Mouse (Mus musculus) kidney, postnatal 14 days (tissue): ENCODE data around the gene Stx17.
A peak's percentile ranks its signal among the peaks of the same experiment; 100 is the strongest.

ENCODE experiments used
- DNase-seq: peaks from one replicate; pipeline ENCODE4 v3.0.0; 2022; ENCODE audit warnings: mixed read lengths

Stx17 gene

DNA sequence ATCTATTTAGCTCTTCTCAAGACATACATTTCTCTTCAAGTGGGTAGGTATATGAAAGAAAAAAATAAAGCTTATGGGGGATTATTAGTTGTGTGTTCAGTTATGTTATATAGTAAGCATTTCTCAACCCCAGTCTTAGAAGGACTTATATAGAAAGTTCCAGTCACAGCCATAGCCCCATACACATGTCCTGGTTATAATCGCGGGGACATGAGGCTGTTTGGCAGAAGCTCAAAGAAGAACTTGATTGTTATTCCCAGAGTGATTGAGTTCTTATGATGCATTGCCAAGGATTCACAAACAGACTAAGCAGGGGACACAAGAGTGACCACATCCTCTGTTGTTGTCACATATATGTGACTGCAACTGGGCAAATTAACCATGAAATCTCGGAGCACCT lies 51.0 kb downstream of the Stx17 start:
- DNase-seq, result no peak

GRCm38 (mm10) chr4:48180922-48181321 lies 56.2 kb downstream of the Stx17 start:
- DNase-seq, result no peak

- DNase-seq, result no peak
Observed at GRCm38 (mm10) chr4:48181366-48181765, 56.7 kb downstream of the Stx17 start.

GRCm38 (mm10) chr4:48182115-48182806 lies 57.5 kb downstream of the Stx17 start:
- no peak for DNase-seq

GRCm38 (mm10) chr4:48197925-48198324 lies 73.2 kb downstream of the Stx17 start:
- DNase-seq, result no peak

GRCm38 (mm10) chr4:48198447-48198846 lies 73.7 kb downstream of the Stx17 start:
- DNase-seq, result no peak

- DNase-seq, result no peak
Observed at GRCm38 (mm10) chr4:48203564-48203963, 78.8 kb downstream of the Stx17 start.

DNA sequence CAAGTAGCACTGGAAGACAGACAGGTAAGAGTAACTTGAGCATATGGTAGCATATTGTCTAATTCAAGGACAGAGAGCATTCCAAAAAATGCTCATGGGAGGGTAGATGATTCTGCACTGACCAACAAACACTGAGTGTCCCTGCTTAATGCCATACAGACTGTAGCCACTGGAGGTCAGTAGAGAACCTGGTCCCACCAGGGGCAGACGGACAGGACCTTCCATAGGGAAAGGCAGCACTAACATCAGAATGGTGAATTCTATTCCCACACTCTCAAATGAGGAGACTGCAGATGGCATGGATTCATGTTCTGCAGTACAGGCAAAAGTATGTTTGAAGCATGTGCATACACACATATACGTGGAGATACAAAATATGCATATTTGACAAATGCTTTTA lies 100.5 kb downstream of the Stx17 start:
- peak; percentile 79 for DNase-seq

GRCm38 (mm10) chr4:48225604-48226003 lies 100.9 kb downstream of the Stx17 start:
- DNase-seq, result no peak

- DNase-seq, result no peak
Observed at GRCm38 (mm10) chr4:48226800-48227199, 102.1 kb downstream of the Stx17 start.
